Mouse (Mus musculus) intestine, embryonic 14.5 days (tissue): ENCODE measurements at regions not wholly inside any gene's neighbourhood (a gene's known extent, or its start where the extent isn't known, plus 50 kb on each side); places are given as distances from the start of the nearest gene placed in this dataset.

Experiments used
- ATAC-seq: fragments of 200-750 bp; cut with Nextera tagmentation; replicated peaks from 2 replicates; pipeline ENCODE4 v1.8.0; 2017; ENCODE audit warnings: low read depth, moderate number of reproducible peaks, moderate TSS enrichment, moderate library complexity; ENCODE audit not compliant: low FRiP score, low TSS enrichment
- DNase-seq: peaks from one replicate; pipeline ENCODE4 v3.0.0-alpha.2; 2018; ENCODE audit warnings: low spot score
- H3K27ac ChIP-seq: fragments of 300-500 bp; sonication (generic); 2 replicates; pipeline ENCODE4 v1.5.1; 2014; ENCODE audit warnings: low read depth, mild to moderate bottlenecking, control low read depth
- H3K27me3 ChIP-seq: fragments of 300-500 bp; sonication (generic); replicated peaks from 2 replicates; pipeline ENCODE4 v1.6.1; 2014; ENCODE audit warnings: low read length, control low read depth; ENCODE audit not compliant: control insufficient read depth, insufficient read depth
- H3K36me3 ChIP-seq: fragments of 300-500 bp; sonication (generic); 2 replicates; pipeline ENCODE4 v1.6.1; 2014; ENCODE audit warnings: low read length, control low read depth; ENCODE audit not compliant: control insufficient read depth, insufficient read depth
- H3K4me1 ChIP-seq: fragments of 300-500 bp; sonication (generic); replicated peaks from 2 replicates; pipeline ENCODE4 v1.6.1; 2014; ENCODE audit warnings: low read length, control low read depth, mixed read lengths; ENCODE audit not compliant: control insufficient read depth, insufficient read depth
- H3K4me2 ChIP-seq: fragments of 300-500 bp; sonication (generic); 2 replicates; pipeline ENCODE4 v1.6.1; 2014; ENCODE audit warnings: low read length
- H3K4me3 ChIP-seq: fragments of 300-500 bp; sonication (generic); 2 replicates; pipeline ENCODE4 v1.5.1; 2014; ENCODE audit warnings: low read depth, low read length, control low read depth, mixed read lengths
- H3K9ac ChIP-seq: fragments of 300-500 bp; sonication (generic); 2 replicates; pipeline ENCODE4 v1.6.1; 2014; ENCODE audit warnings: mild to moderate bottlenecking, low read length
- H3K9me3 ChIP-seq: fragments of 300-500 bp; sonication (generic); 2 replicates; pipeline ENCODE4 v1.6.1; 2016; ENCODE audit warnings: low read length, control low read depth; ENCODE audit not compliant: control insufficient read depth
- WGBS: fragments of 180-500 bp; shearing (Covaris S2); extraction: QIAGEN DNeasy Blood & Tissue Kit; methylation state at CpG from one replicate; pipeline ENCODE4 v1.1.7; 2014; 5-methylcytosine and 5-hydroxymethylcytosine counted together

- 48% methylated on average over 1 of the region's 1 CpGs for WGBS
- no peak overlapping the region for H3K9ac ChIP-seq
- no peaks in the 10 kb centered on the region for H3K9me3 ChIP-seq
- H3K4me2 ChIP-seq: no peak overlapping the region
- H3K4me1 ChIP-seq: no peaks in the 10 kb centered on the region
- H3K27ac ChIP-seq: no peak overlapping the region
- ATAC-seq: no peak
- no peak overlapping the region for H3K4me3 ChIP-seq
- DNase-seq: no peak
- no peaks in the 10 kb centered on the region for H3K36me3 ChIP-seq
- H3K27me3 ChIP-seq: no peaks in the 10 kb centered on the region
Observed at GRCm38 (mm10) chr14:74409441-74409840, 231.2 kb upstream of the Htr2a start.

- 73% methylated on average over 3 of the region's 3 CpGs for WGBS
- no peaks in the 10 kb centered on the region for H3K27me3 ChIP-seq
- H3K9ac ChIP-seq: no peak overlapping the region
- H3K9me3 ChIP-seq: no peaks in the 10 kb centered on the region
- no peak for DNase-seq
- no peaks in the 10 kb centered on the region for H3K36me3 ChIP-seq
- H3K4me1 ChIP-seq: no peaks in the 10 kb centered on the region
- no peak overlapping the region for H3K27ac ChIP-seq
- H3K4me3 ChIP-seq: no peak overlapping the region
- ATAC-seq: no peak
- no peak overlapping the region for H3K4me2 ChIP-seq
Observed at GRCm38 (mm10) chr14:74428226-74428625, 212.4 kb upstream of the Htr2a start.

- Histone ChIP-seq H3K36me3 (no peaks in the 10 kb centered on the region), H3K4me3 (no peak overlapping the region), H3K9ac (no peak overlapping the region), H3K4me2 (no peak overlapping the region), H3K27me3 (no peaks in the 10 kb centered on the region), H3K27ac (no peak overlapping the region), H3K9me3 (no peaks in the 10 kb centered on the region), H3K4me1 (no peaks in the 10 kb centered on the region)
- WGBS: 59% methylated on average over 2 of the region's 2 CpGs
- no peak for ATAC-seq
- no peak for DNase-seq
Observed at GRCm38 (mm10) chr14:74464027-74464682, 176.5 kb upstream of the Htr2a start.

- no peak for ATAC-seq
- H3K27me3 ChIP-seq: no peaks in the 10 kb centered on the region
- H3K4me2 ChIP-seq: no peak overlapping the region
- no peak overlapping the region for H3K9ac ChIP-seq
- H3K9me3 ChIP-seq: no peaks in the 10 kb centered on the region
- no peak for DNase-seq
- H3K27ac ChIP-seq: no peak overlapping the region
- no peaks in the 10 kb centered on the region for H3K4me1 ChIP-seq
- no peak overlapping the region for H3K4me3 ChIP-seq
- H3K36me3 ChIP-seq: no peaks in the 10 kb centered on the region
Observed at GRCm38 (mm10) chr14:74495504-74495903, 145.1 kb upstream of the Htr2a start.

GRCm38 (mm10) chr14:74511521-74511920, 129.1 kb upstream of the Htr2a start:
- Histone ChIP-seq H3K4me2 (no peak overlapping the region), H3K4me3 (no peak overlapping the region), H3K27me3 (no peaks in the 10 kb centered on the region), H3K9ac (no peak overlapping the region), H3K9me3 (no peaks in the 10 kb centered on the region), H3K4me1 (no peaks in the 10 kb centered on the region), H3K27ac (no peak overlapping the region), H3K36me3 (no peaks in the 10 kb centered on the region)
- ATAC-seq (no peak), DNase-seq (no peak)
- WGBS: 81% methylated on average over 2 of the region's 2 CpGs

- DNase-seq (no peak), ATAC-seq (no peak)
- no peaks in the 10 kb centered on the region for H3K4me1 ChIP-seq
- no peak overlapping the region for H3K9ac ChIP-seq
- WGBS: 91% methylated on average over 3 of the region's 3 CpGs
- H3K27me3 ChIP-seq: no peaks in the 10 kb centered on the region
- no peaks in the 10 kb centered on the region for H3K9me3 ChIP-seq
- no peak overlapping the region for H3K4me3 ChIP-seq
- H3K27ac ChIP-seq: no peak overlapping the region
- H3K36me3 ChIP-seq: no peaks in the 10 kb centered on the region
- H3K4me2 ChIP-seq: no peak overlapping the region
Observed at GRCm38 (mm10) chr14:74516451-74516850, 124.2 kb upstream of the Htr2a start.

GRCm38 (mm10) chr14:74519531-74519930, 121.1 kb upstream of the Htr2a start:
- 62% methylated on average over 6 of the region's 6 CpGs for WGBS
- Histone ChIP-seq H3K9me3 (no peaks in the 10 kb centered on the region), H3K4me1 (no peaks in the 10 kb centered on the region), H3K27ac (no peak overlapping the region), H3K36me3 (no peaks in the 10 kb centered on the region), H3K4me2 (no peak overlapping the region), H3K27me3 (no peaks in the 10 kb centered on the region), H3K4me3 (no peak overlapping the region), H3K9ac (no peak overlapping the region)
- DNase-seq (no peak), ATAC-seq (no peak)

- DNase-seq: no peak
- H3K9ac ChIP-seq: no peak overlapping the region
- no peaks in the 10 kb centered on the region for H3K27me3 ChIP-seq
- 84% methylated on average over 3 of the region's 3 CpGs for WGBS
- no peak overlapping the region for H3K4me2 ChIP-seq
- no peaks in the 10 kb centered on the region for H3K4me1 ChIP-seq
- no peak overlapping the region for H3K4me3 ChIP-seq
- no peak for ATAC-seq
- no peaks in the 10 kb centered on the region for H3K9me3 ChIP-seq
- no peak overlapping the region for H3K27ac ChIP-seq
- no peaks in the 10 kb centered on the region for H3K36me3 ChIP-seq
Observed at GRCm38 (mm10) chr14:74521669-74522068, 119.0 kb upstream of the Htr2a start.

GRCm38 (mm10) chr14:74527246-74527645, 113.4 kb upstream of the Htr2a start:
- no peaks in the 10 kb centered on the region for H3K36me3 ChIP-seq
- no peak overlapping the region for H3K4me3 ChIP-seq
- H3K27ac ChIP-seq: no peak overlapping the region
- no peak for ATAC-seq
- no peak overlapping the region for H3K9ac ChIP-seq
- H3K4me2 ChIP-seq: no peak overlapping the region
- H3K27me3 ChIP-seq: no peaks in the 10 kb centered on the region
- WGBS: 66% methylated on average over 4 of the region's 4 CpGs
- DNase-seq: no peak
- no peaks in the 10 kb centered on the region for H3K9me3 ChIP-seq
- no peaks in the 10 kb centered on the region for H3K4me1 ChIP-seq
